Mouse (Mus musculus): ENCODE measurements around the gene Kif14. TPM values are rescaled to one million over a fixed set of nuclear protein-coding genes. Genes with fewer than 3 reads are reported as not detected.
"Not testable (repeated sequence)": the region's sequence is repeated elsewhere in the genome, so short reads cannot be mapped to it uniquely, and the experiment has no call there.

The Kif14 gene
- polyA plus RNA-seq, 1 experiment: 0.25 TPM

- TF ChIP-seq CTCF (IDR thresholded peaks at IDR 0.05; ENCODE audit: insufficient read depth, low read length): no peak
- TF ChIP-seq POLR2A (IDR thresholded peaks at IDR 0.05; ENCODE audit: borderline replicate concordance, extremely low read depth, low read depth, low read length): no peak
- 84% methylated on average over 2 of the region's 2 CpGs for WGBS
- no peak overlapping the region for H3K4me3 ChIP-seq (replicated peaks; ENCODE audit: extremely low read depth, low read depth, low read length)
- no peaks in the 10 kb centered on the region for H3K4me1 ChIP-seq (ENCODE audit: control insufficient read depth, insufficient read depth, low read length)
- no peak for DNase-seq
Observed at GRCm38 (mm10) chr1:136547068-136547467, 80.9 kb downstream of the Kif14 start.

DNA sequence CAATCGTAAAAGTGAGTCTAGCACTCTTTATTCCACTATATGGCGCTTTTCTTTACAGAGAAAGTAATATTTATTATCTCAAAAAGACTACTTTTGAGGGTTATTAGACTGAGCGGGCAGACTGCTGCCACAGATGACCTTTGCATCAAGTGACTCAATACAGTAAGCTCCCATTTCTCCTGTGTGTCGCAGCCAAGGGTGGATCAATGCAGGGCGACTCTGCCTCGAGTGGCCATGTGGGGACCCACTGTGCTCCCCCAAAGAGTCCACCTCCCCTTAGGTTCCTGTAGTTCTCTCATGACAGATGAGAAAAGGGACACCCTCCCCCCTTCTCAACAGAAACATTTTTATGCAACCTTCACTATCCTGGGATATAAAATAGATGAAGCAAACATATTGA is 84.1 kb downstream of the Kif14 start:
- WGBS: 93% methylated on average over 6 of the region's 6 CpGs
- no peak for TF ChIP-seq POLR2A (IDR thresholded peaks at IDR 0.05; ENCODE audit: borderline replicate concordance, extremely low read depth, low read depth, low read length)
- no peak for TF ChIP-seq CTCF (IDR thresholded peaks at IDR 0.05; ENCODE audit: insufficient read depth, low read length)
- Histone ChIP-seq H3K4me3 (replicated peaks; ENCODE audit: extremely low read depth, low read depth, low read length) (no peak overlapping the region), H3K4me1 (ENCODE audit: control insufficient read depth, insufficient read depth, low read length) (no peaks in the 10 kb centered on the region)
- no peak for DNase-seq

- WGBS: 23% methylated on average over 16 of the region's 16 CpGs
- no peak overlapping the region for H3K4me3 ChIP-seq (replicated peaks; ENCODE audit: extremely low read depth, low read depth, low read length)
- TF ChIP-seq CTCF (IDR thresholded peaks at IDR 0.05; ENCODE audit: insufficient read depth, low read length) (peak; percentile 99), POLR2A (IDR thresholded peaks at IDR 0.05; ENCODE audit: borderline replicate concordance, extremely low read depth, low read depth, low read length) (no peak)
- DNase-seq: peak; percentile 76
- no peaks in the 10 kb centered on the region for H3K4me1 ChIP-seq (ENCODE audit: control insufficient read depth, insufficient read depth, low read length)
Observed at GRCm38 (mm10) chr1:136550851-136551540, 84.9 kb downstream of the Kif14 start.

DNA sequence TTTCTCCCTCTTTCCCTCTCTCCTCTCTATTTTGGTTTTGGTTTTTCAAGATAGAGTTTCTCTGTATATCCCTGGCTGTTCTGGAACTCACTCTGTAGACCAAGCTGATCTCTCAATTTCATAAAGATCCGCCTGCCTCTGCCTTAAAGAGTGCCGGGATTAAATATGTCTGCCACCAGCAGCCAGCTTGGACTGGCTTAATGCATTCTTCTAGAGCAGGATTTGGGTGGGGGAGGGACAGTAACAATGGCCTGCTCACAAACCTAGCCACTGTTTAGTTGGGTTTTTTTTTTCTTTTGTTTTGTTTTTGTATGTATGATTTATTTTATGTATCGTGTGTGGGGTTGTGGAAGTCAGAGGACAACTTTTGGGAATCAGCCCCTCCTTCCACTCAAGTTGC is 88.5 kb downstream of the Kif14 start:
- 81% methylated on average over 3 of the region's 3 CpGs for WGBS
- H3K4me3 ChIP-seq (replicated peaks; ENCODE audit: extremely low read depth, low read depth, low read length): no peak overlapping the region
- TF ChIP-seq POLR2A (IDR thresholded peaks at IDR 0.05; ENCODE audit: borderline replicate concordance, extremely low read depth, low read depth, low read length) (no peak), CTCF (IDR thresholded peaks at IDR 0.05; ENCODE audit: insufficient read depth, low read length) (no peak)
- H3K4me1 ChIP-seq (ENCODE audit: control insufficient read depth, insufficient read depth, low read length): no peaks in the 10 kb centered on the region
- no peak for DNase-seq

GRCm38 (mm10) chr1:136555892-136556291 is 89.7 kb downstream of the Kif14 start:
- TF ChIP-seq CTCF (IDR thresholded peaks at IDR 0.05; ENCODE audit: insufficient read depth, low read length): no peak
- no peak for TF ChIP-seq POLR2A (IDR thresholded peaks at IDR 0.05; ENCODE audit: borderline replicate concordance, extremely low read depth, low read depth, low read length)
- no peaks in the 10 kb centered on the region for H3K4me1 ChIP-seq (ENCODE audit: control insufficient read depth, insufficient read depth, low read length)
- DNase-seq: peak; percentile 23
- 34% methylated on average over 7 of the region's 7 CpGs for WGBS
- no peak overlapping the region for H3K4me3 ChIP-seq (replicated peaks; ENCODE audit: extremely low read depth, low read depth, low read length)

GRCm38 (mm10) chr1:136556643-136557042 is 90.5 kb downstream of the Kif14 start:
- 81% methylated on average over 2 of the region's 2 CpGs for WGBS
- not testable (repeated sequence) for DNase-seq; H3K4me1 ChIP-seq (ENCODE audit: control insufficient read depth, insufficient read depth, low read length)

GRCm38 (mm10) chr1:136557436-136557835 is 91.3 kb downstream of the Kif14 start:
- DNase-seq: no peak
- no peak overlapping the region for H3K4me3 ChIP-seq (replicated peaks; ENCODE audit: extremely low read depth, low read depth, low read length)
- WGBS: 90% methylated on average over 12 of the region's 12 CpGs
- H3K4me1 ChIP-seq (ENCODE audit: control insufficient read depth, insufficient read depth, low read length): 0 out of 2 replicates have a peak, but pooled peaks cover 2% of the 10 kb centered on the region
- TF ChIP-seq POLR2A (IDR thresholded peaks at IDR 0.05; ENCODE audit: borderline replicate concordance, extremely low read depth, low read depth, low read length) (no peak), CTCF (IDR thresholded peaks at IDR 0.05; ENCODE audit: insufficient read depth, low read length) (no peak)

More at GRCm38 (mm10) chr1:136556643-136557042, 90.5 kb downstream of the Kif14 start:
- H3K4me3 ChIP-seq (replicated peaks; ENCODE audit: extremely low read depth, low read depth, low read length): not testable (repeated sequence)

DNA sequence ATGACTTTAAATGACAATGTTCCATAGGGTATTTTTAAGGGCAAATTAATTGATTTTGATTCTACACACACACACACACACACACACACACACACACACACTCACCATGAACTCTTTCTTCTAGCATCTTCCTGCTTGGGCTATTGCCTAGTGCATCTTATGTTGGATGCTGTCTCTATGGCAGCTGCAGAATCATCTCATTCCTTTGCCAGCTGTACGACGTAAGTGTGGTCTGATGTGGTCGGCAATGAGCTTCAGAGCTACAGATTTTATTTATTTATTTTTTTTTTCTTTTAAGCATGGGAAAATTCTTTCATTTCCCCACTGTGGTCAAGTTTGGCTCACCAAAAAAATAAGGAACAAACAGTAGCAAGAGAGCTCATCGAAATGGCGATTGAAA is 92.6 kb downstream of the Kif14 start:
- Histone ChIP-seq H3K4me1 (ENCODE audit: control insufficient read depth, insufficient read depth, low read length) (0 out of 2 replicates have a peak, but pooled peaks cover 2% of the 10 kb centered on the region), H3K4me3 (replicated peaks; ENCODE audit: extremely low read depth, low read depth, low read length) (no peak overlapping the region)
- TF ChIP-seq POLR2A (IDR thresholded peaks at IDR 0.05; ENCODE audit: borderline replicate concordance, extremely low read depth, low read depth, low read length) (no peak), CTCF (IDR thresholded peaks at IDR 0.05; ENCODE audit: insufficient read depth, low read length) (no peak)
- no peak for DNase-seq
- WGBS: 46% methylated on average over 5 of the region's 5 CpGs

- TF ChIP-seq POLR2A (IDR thresholded peaks at IDR 0.05; ENCODE audit: borderline replicate concordance, extremely low read depth, low read depth, low read length): no peak
- no peak for TF ChIP-seq CTCF (IDR thresholded peaks at IDR 0.05; ENCODE audit: insufficient read depth, low read length)
- Histone ChIP-seq H3K4me1 (ENCODE audit: control insufficient read depth, insufficient read depth, low read length) (0 out of 2 replicates have a peak, but pooled peaks cover 2% of the 10 kb centered on the region), H3K4me3 (replicated peaks; ENCODE audit: extremely low read depth, low read depth, low read length) (no peak overlapping the region)
- no peak for DNase-seq
- WGBS: 42% methylated on average over 5 of the region's 5 CpGs
Observed at GRCm38 (mm10) chr1:136559284-136559683, 93.1 kb downstream of the Kif14 start.

DNA sequence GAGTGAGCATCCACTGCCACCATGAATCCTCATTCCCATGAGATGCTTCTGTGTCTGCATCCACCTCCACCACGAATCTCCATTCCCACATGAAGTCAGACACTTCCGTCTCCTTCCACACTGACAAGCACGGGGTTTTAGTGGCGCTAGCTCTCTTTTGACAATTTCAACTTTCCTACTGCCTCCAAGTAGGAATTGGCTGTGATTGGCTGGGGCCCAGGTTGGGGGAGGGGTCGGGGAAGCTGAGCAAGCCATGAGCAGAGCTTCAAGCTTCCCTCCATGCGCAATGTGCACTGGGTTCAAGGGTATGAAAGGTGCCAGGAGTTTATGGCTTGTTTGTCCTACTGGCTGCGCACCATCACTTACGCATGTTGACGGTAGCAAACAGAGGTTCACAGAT is 93.6 kb downstream of the Kif14 start:
- TF ChIP-seq CTCF (IDR thresholded peaks at IDR 0.05; ENCODE audit: insufficient read depth, low read length): no peak
- TF ChIP-seq POLR2A (IDR thresholded peaks at IDR 0.05; ENCODE audit: borderline replicate concordance, extremely low read depth, low read depth, low read length): no peak
- WGBS: 73% methylated on average over 9 of the region's 9 CpGs

More for the DNA sequence above, 93.6 kb downstream of the Kif14 start:
- Histone ChIP-seq H3K4me3 (replicated peaks; ENCODE audit: extremely low read depth, low read depth, low read length) (no peak overlapping the region), H3K4me1 (ENCODE audit: control insufficient read depth, insufficient read depth, low read length) (0 out of 2 replicates have a peak, but pooled peaks cover 2% of the 10 kb centered on the region)
- no peak for DNase-seq
